ENCODE assay signal across 8 mouse cellular contexts in the genomic region with DNA sequence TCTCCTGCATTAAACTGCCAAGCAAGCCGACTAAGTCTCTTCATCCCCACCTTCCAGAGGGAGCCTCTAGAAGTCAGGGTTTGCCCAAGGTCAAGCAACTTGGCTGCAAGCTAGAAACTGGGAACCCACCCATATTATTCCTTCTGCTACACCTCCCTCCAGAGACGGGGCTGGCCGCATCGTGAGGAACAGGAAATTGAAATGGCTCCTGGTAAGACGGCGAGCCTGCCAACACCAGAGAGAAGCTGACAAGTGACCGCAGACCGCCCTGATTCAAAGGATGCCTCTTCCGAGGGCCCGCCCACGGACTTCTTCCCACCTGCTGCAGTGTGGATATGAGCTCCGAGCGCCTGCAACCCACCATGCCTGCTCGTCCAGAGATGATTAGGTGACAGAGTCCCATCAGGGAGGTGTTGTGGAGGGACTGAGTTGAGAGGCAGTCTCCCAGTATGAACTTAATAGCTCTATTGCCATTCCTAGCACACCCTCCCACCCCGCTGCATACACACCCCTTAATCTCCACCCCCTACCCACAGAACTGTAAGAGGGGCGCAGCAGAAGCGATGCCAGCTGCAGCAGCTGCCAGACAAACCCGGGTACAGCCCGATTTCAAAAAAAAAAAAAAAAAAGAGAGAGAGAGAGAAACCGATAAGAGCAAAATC.
DNase-seq lines count a peak whose midpoint lies in the region; ATAC-seq lines count a peak whose summit lies in the region.

No protein-coding gene starts in this region.

- ATAC-seq in common myeloid progenitor, adult 5-6 weeks (replicated peaks; ENCODE audit: low read depth, poor library complexity, severe bottlenecking) = peak; percentile 24

- DNase-seq in heart, adult 9 months (ENCODE audit: low spot score in 2 of 2) = peak; percentile 42 to 54
- DNase-seq in heart, postnatal 4 days = no peak
- DNase-seq in right cerebral cortex, adult 2 months (ENCODE audit: low spot score in 2 of 2) = peak; percentile 56 to 63
- no peak for DNase-seq in right cerebral cortex, postnatal 4 days
- DNase-seq in skeletal muscle tissue, adult 2 months (ENCODE audit: low read depth, low spot score) = peak; percentile 65
- DNase-seq in retina, embryonic 14.5 days (ENCODE audit: low spot score) = no peak
- no peak for DNase-seq in thymus, postnatal 10 days (ENCODE audit: low spot score in 2 of 2)

Comparison
In these comparisons a context has a peak if more than half of its experiments do, and no peak if none do; other contexts are left out.
1. DNase-seq: peak in heart, adult 9 months (2 of 2), right cerebral cortex, adult 2 months (2 of 2) and skeletal muscle tissue, adult 2 months (single experiment); none in heart, postnatal 4 days (single experiment), right cerebral cortex, postnatal 4 days (single experiment), retina, embryonic 14.5 days (single experiment) and thymus, postnatal 10 days (0 of 2).